Mouse (Mus musculus) erythroblast, embryonic 14.5 days (primary cell): ENCODE results near the gene Cpne5.

Source experiments
- GATA1 ChIP-seq: IDR thresholded peaks from 2 replicates; pipeline ENCODE4 v1.6.1; 2012; ENCODE audit warnings: low read length, inconsistent platforms, mixed read lengths
- TAL1 ChIP-seq: IDR thresholded peaks from 3 replicates; pipeline ENCODE4 v1.6.1; 2012; ENCODE audit warnings: low read length, inconsistent platforms, mixed read lengths

DNA sequence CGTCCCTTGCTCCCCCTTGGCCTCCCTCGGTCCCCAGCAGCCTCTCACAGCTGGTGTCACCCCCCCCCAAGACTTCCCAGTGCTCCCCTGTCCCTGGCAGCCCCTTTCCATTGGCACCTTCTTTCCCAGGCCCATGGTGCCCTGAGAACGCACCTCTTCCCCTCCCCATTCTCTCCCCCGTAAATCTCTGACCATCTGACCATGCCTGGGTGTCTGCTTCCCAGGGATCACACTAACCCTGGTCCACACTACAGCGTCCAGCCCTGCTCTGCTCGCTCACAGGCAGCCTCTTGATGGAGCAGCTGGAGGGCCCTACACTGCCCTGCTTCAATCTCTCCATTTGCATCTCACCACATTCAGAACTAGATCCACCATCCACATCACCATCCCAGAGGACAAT is 18.5 kb upstream of the Cpne5 start:
- TF ChIP-seq TAL1 (no peak), GATA1 (no peak)
